ENCODE assay signal across 10 mouse cellular contexts in genomic region chr7:44975117-44975419, GRCm38 (mm10). TPM values are rescaled to one million over a fixed set of nuclear protein-coding genes. Genes with fewer than 3 reads are reported as not detected.
DNase-seq lines count a peak whose midpoint lies in the region; ATAC-seq and TF ChIP-seq lines count a peak whose summit lies in the region.
"Had no signal": no experiment of that assay in that cellular context is flagged by ENCODE, and none has a peak within 500 bp of the region (broad histone marks: within the 10 kb centered on the region; RNA-seq: fewer than 3 reads in every experiment).

No protein-coding gene starts in this region.

- H3K4me1 ChIP-seq in kidney, embryonic 14.5 days (ENCODE audit: control insufficient read depth, insufficient read depth, low read length) = peaks cover 14% of the 10 kb centered on the region; the same call in 1 of the 2 replicates
- peaks cover 9% of the 10 kb centered on the region; the same call in 1 of the 2 replicates for H3K4me1 ChIP-seq in kidney, adult 2 months (ENCODE audit: control insufficient read depth, insufficient read depth, low read length)
- H3K4me1 ChIP-seq in embryonic facial prominence, embryonic 15.5 days = peaks cover 36% of the 10 kb centered on the region
- H3K4me1 ChIP-seq in hindbrain, postnatal 0 days (ENCODE audit: insufficient read depth, low read length) = peaks cover 17% of the 10 kb centered on the region; the same call in 1 of the 2 replicates
- peaks cover 41% of the 10 kb centered on the region for H3K4me1 ChIP-seq in midbrain, embryonic 15.5 days

- peak overlapping the region; percentile 7; the same call in 1 of the 2 replicates for H3K4me3 ChIP-seq in kidney, embryonic 14.5 days (ENCODE audit: low read length)
- no peak overlapping the region for H3K4me3 ChIP-seq in kidney, adult 2 months (ENCODE audit: insufficient read depth, low read depth, low read length)
- peak overlapping the region; percentile 59 for H3K4me3 ChIP-seq in embryonic facial prominence, embryonic 15.5 days (replicated peaks)
- no peak overlapping the region for H3K4me3 ChIP-seq in hindbrain, postnatal 0 days (ENCODE audit: low read length)
- H3K4me3 ChIP-seq in midbrain, embryonic 15.5 days = peak overlapping the region; percentile 47; the same call in 1 of the 2 replicates

- no peak for DNase-seq in kidney, adult 2 months
- DNase-seq in hindbrain, postnatal 0 days (ENCODE audit: low spot score) = no peak
- no peak for DNase-seq in ovary, postnatal 14 days (ENCODE audit: low spot score)
- DNase-seq in layer of hippocampus, postnatal 36 days = no peak
- DNase-seq in right cerebral cortex, postnatal 14 days = no peak

- H3K27me3 ChIP-seq in kidney, embryonic 14.5 days (ENCODE audit: control insufficient read depth, insufficient read depth, low read length) = no peaks in the 10 kb centered on the region
- no peaks in the 10 kb centered on the region for H3K27me3 ChIP-seq in kidney, adult 2 months (replicated peaks; ENCODE audit: control insufficient read depth, insufficient read depth, low read length)
- H3K27me3 ChIP-seq in embryonic facial prominence, embryonic 15.5 days = no peaks in the 10 kb centered on the region
- H3K27me3 ChIP-seq in hindbrain, postnatal 0 days (ENCODE audit: insufficient read depth, low read length) = no peaks in the 10 kb centered on the region
- no peaks in the 10 kb centered on the region for H3K27me3 ChIP-seq in midbrain, embryonic 15.5 days (replicated peaks)

- no peaks in the 10 kb centered on the region for H3K9me3 ChIP-seq in kidney, embryonic 14.5 days (ENCODE audit: control insufficient read depth, low read length)
- H3K9me3 ChIP-seq in embryonic facial prominence, embryonic 15.5 days (replicated peaks) = no peaks in the 10 kb centered on the region
- H3K9me3 ChIP-seq in hindbrain, postnatal 0 days (ENCODE audit: low read length) = no peaks in the 10 kb centered on the region
- H3K9me3 ChIP-seq in midbrain, embryonic 15.5 days = no peaks in the 10 kb centered on the region
- H3K9me3 ChIP-seq: G1E had no signal

- peak overlapping the region; percentile 49; the same call in 1 of the 2 replicates for H3K4me2 ChIP-seq in kidney, embryonic 14.5 days (replicated peaks; ENCODE audit: low read depth, low read length)
- H3K4me2 ChIP-seq in embryonic facial prominence, embryonic 15.5 days (replicated peaks) = peak overlapping the region; percentile 76
- H3K4me2 ChIP-seq in hindbrain, postnatal 0 days (ENCODE audit: low read depth, low read length) = peak overlapping the region; percentile 65
- peak overlapping the region; percentile 84 for H3K4me2 ChIP-seq in midbrain, embryonic 15.5 days

- H3K27ac ChIP-seq in kidney, embryonic 14.5 days (ENCODE audit: low read depth, low read length) = peak overlapping the region; percentile 59
- H3K27ac ChIP-seq in kidney, adult 2 months (ENCODE audit: insufficient read depth, low read depth, low read length) = no peak overlapping the region
- peak overlapping the region; percentile 93 for H3K27ac ChIP-seq in embryonic facial prominence, embryonic 15.5 days (replicated peaks)
- peak overlapping the region; percentile 82 for H3K27ac ChIP-seq in hindbrain, postnatal 0 days
- peak overlapping the region; percentile 89 for H3K27ac ChIP-seq in midbrain, embryonic 15.5 days

- WGBS in kidney, embryonic 14.5 days = 22% methylated on average over 6 of the region's 6 CpGs
- 29% methylated on average over 6 of the region's 6 CpGs for WGBS in kidney, adult 2 months
- WGBS in embryonic facial prominence, embryonic 15.5 days = 26% methylated on average over 6 of the region's 6 CpGs
- 20% methylated on average over 6 of the region's 6 CpGs for WGBS in hindbrain, postnatal 0 days
- WGBS in midbrain, embryonic 15.5 days = 21% methylated on average over 6 of the region's 6 CpGs

- no peak for TF ChIP-seq POLR2A in kidney, adult 2 months (IDR thresholded peaks at IDR 0.05; ENCODE audit: low read depth, low read length)

- no peak for ATAC-seq in kidney, embryonic 14.5 days (ENCODE audit: low FRiP score, low TSS enrichment)
- ATAC-seq in embryonic facial prominence, embryonic 15.5 days (ENCODE audit: insufficient number of reproducible peaks, low FRiP score, low TSS enrichment, low read depth) = no peak
- no peak for ATAC-seq in hindbrain, postnatal 0 days
- ATAC-seq in midbrain, embryonic 15.5 days (replicated peaks) = no peak

- peak overlapping the region; percentile 25; the same call in 1 of the 2 replicates for H3K9ac ChIP-seq in kidney, embryonic 14.5 days (ENCODE audit: low read depth, low read length)
- H3K9ac ChIP-seq in embryonic facial prominence, embryonic 15.5 days = no peak overlapping the region
- 0 out of 2 replicates have a peak overlapping the region, but pooled peaks have one; percentile 13 for H3K9ac ChIP-seq in hindbrain, postnatal 0 days (replicated peaks; ENCODE audit: low read length)
- 0 out of 2 replicates have a peak overlapping the region, but pooled peaks have one; percentile 14 for H3K9ac ChIP-seq in midbrain, embryonic 15.5 days

- H3K36me3 ChIP-seq in kidney, embryonic 14.5 days (ENCODE audit: control insufficient read depth, insufficient read depth, low read length) = peaks cover 45% of the 10 kb centered on the region
- H3K36me3 ChIP-seq in kidney, adult 2 months (ENCODE audit: control insufficient read depth, insufficient read depth, low read length) = peaks cover 1% of the 10 kb centered on the region
- H3K36me3 ChIP-seq in embryonic facial prominence, embryonic 15.5 days = peaks cover 48% of the 10 kb centered on the region
- peaks cover 33% of the 10 kb centered on the region for H3K36me3 ChIP-seq in hindbrain, postnatal 0 days (ENCODE audit: insufficient read depth, low read length)
- H3K36me3 ChIP-seq in midbrain, embryonic 15.5 days (replicated peaks) = peaks cover 39% of the 10 kb centered on the region

- TF ChIP-seq CTCF in kidney, adult 2 months (conservative IDR thresholded peaks at IDR 0.05; ENCODE audit: insufficient read depth, insufficient read length, low read depth, low read length) = no peak
- TF ChIP-seq CTCF in hindbrain, postnatal 0 days (IDR thresholded peaks at IDR 0.05; ENCODE audit: low read depth) = no peak

RNA-seq across cellular contexts. Expression of gene Cpt1c, which starts 0.4 kb away (rescaled TPM):
- polyA plus RNA-seq in kidney, embryonic 14.5 days (2014; fragmentation: Nextera tagmentation; extraction: Ambion mirVana) = 13.7 and 19.2 TPM in 2 replicates
- polyA plus RNA-seq in kidney, adult 2 months (2012; rRNA removed) = 5.6 and 8.5 TPM in 2 replicates
- polyA plus RNA-seq in embryonic facial prominence, embryonic 15.5 days (2015; fragmentation: Nextera tagmentation; extraction: Ambion mirVana) = 30.0 and 35.8 TPM in 2 replicates
- total RNA-seq in hindbrain, postnatal 0 days (2014; rRNA removed) = 99.4 and 105 TPM in 2 replicates
- polyA plus RNA-seq in hindbrain, postnatal 0 days (2015; fragmentation: Nextera tagmentation; extraction: Ambion mirVana) = 48.7 and 50.7 TPM in 2 replicates
- polyA plus RNA-seq in midbrain, embryonic 15.5 days (2015; fragmentation: Nextera tagmentation; extraction: Ambion mirVana) = 56.5 and 58.2 TPM in 2 replicates
- total RNA-seq in layer of hippocampus, postnatal 36 days (2021) = 100 to 1,000 TPM; 131 to 137 TPM

RNA-seq across cellular contexts. Expression of gene Prmt1, which starts 11.3 kb away (rescaled TPM):
- polyA plus RNA-seq in kidney, embryonic 14.5 days (2014; fragmentation: Nextera tagmentation; extraction: Ambion mirVana) = 258 and 308 TPM in 2 replicates
- 89.9 and 95.4 TPM in 2 replicates for polyA plus RNA-seq in kidney, adult 2 months (2012; rRNA removed)
- polyA plus RNA-seq in embryonic facial prominence, embryonic 15.5 days (2015; fragmentation: Nextera tagmentation; extraction: Ambion mirVana) = 455 and 479 TPM in 2 replicates
- total RNA-seq in hindbrain, postnatal 0 days (2014; rRNA removed) = 215 and 251 TPM in 2 replicates
- 470 and 531 TPM in 2 replicates for polyA plus RNA-seq in hindbrain, postnatal 0 days (2015; fragmentation: Nextera tagmentation; extraction: Ambion mirVana)
- polyA plus RNA-seq in midbrain, embryonic 15.5 days (2015; fragmentation: Nextera tagmentation; extraction: Ambion mirVana) = 697 and 717 TPM in 2 replicates
- total RNA-seq in layer of hippocampus, postnatal 36 days (2021) = 100 to 1,000 TPM; 155 to 168 TPM

RNA-seq across cellular contexts. Expression of gene Irf3, which starts 22.4 kb away (rescaled TPM):
- 66.2 and 81.6 TPM in 2 replicates for polyA plus RNA-seq in kidney, embryonic 14.5 days (2014; fragmentation: Nextera tagmentation; extraction: Ambion mirVana)
- polyA plus RNA-seq in kidney, adult 2 months (2012; rRNA removed) = 105 and 107 TPM in 2 replicates
- 109 and 110 TPM in 2 replicates for polyA plus RNA-seq in embryonic facial prominence, embryonic 15.5 days (2015; fragmentation: Nextera tagmentation; extraction: Ambion mirVana)
- total RNA-seq in hindbrain, postnatal 0 days (2014; rRNA removed) = 42.2 and 48.6 TPM in 2 replicates
- polyA plus RNA-seq in hindbrain, postnatal 0 days (2015; fragmentation: Nextera tagmentation; extraction: Ambion mirVana) = 31.5 and 33.7 TPM in 2 replicates
- polyA plus RNA-seq in midbrain, embryonic 15.5 days (2015; fragmentation: Nextera tagmentation; extraction: Ambion mirVana) = 61.9 and 66.8 TPM in 2 replicates
- 10 to 100 TPM; 45.9 to 51.0 TPM for total RNA-seq in layer of hippocampus, postnatal 36 days (2021)

RNA-seq across cellular contexts. Expression of gene Bcl2l12, which starts 23.4 kb away (rescaled TPM):
- polyA plus RNA-seq in kidney, embryonic 14.5 days (2014; fragmentation: Nextera tagmentation; extraction: Ambion mirVana) = 54.9 and 71.1 TPM in 2 replicates
- 20.0 and 21.4 TPM in 2 replicates for polyA plus RNA-seq in kidney, adult 2 months (2012; rRNA removed)
- 59.1 and 67.7 TPM in 2 replicates for polyA plus RNA-seq in embryonic facial prominence, embryonic 15.5 days (2015; fragmentation: Nextera tagmentation; extraction: Ambion mirVana)
- 7.2 and 15.0 TPM in 2 replicates for total RNA-seq in hindbrain, postnatal 0 days (2014; rRNA removed)
- 13.0 and 13.6 TPM in 2 replicates for polyA plus RNA-seq in hindbrain, postnatal 0 days (2015; fragmentation: Nextera tagmentation; extraction: Ambion mirVana)
- 10.0 and 12.3 TPM in 2 replicates for polyA plus RNA-seq in midbrain, embryonic 15.5 days (2015; fragmentation: Nextera tagmentation; extraction: Ambion mirVana)
- total RNA-seq in layer of hippocampus, postnatal 36 days (2021) = 1 to 10 TPM; 3.0 to 4.1 TPM

RNA-seq across cellular contexts. Expression of gene Tsks, which starts 32.1 kb away (rescaled TPM):
- polyA plus RNA-seq in kidney, embryonic 14.5 days (2014; fragmentation: Nextera tagmentation; extraction: Ambion mirVana) = 0.37 TPM in 1 of 2 replicates, not detected in the other
- 0.11 and 0.65 TPM in 2 replicates for polyA plus RNA-seq in kidney, adult 2 months (2012; rRNA removed)
- 0.23 TPM in 1 of 2 replicates, not detected in the other for polyA plus RNA-seq in embryonic facial prominence, embryonic 15.5 days (2015; fragmentation: Nextera tagmentation; extraction: Ambion mirVana)
- total RNA-seq in hindbrain, postnatal 0 days (2014; rRNA removed) = not detected in 2 replicates
- polyA plus RNA-seq in hindbrain, postnatal 0 days (2015; fragmentation: Nextera tagmentation; extraction: Ambion mirVana) = 0.25 and 0.40 TPM in 2 replicates
- 0.11 and 0.21 TPM in 2 replicates for polyA plus RNA-seq in midbrain, embryonic 15.5 days (2015; fragmentation: Nextera tagmentation; extraction: Ambion mirVana)
- total RNA-seq in layer of hippocampus, postnatal 36 days (2021) = under 1 TPM; 0.87 to 0.88 TPM
- total RNA-seq: G1E; megakaryocyte progenitor cell, adult 5-6 weeks had no signal

Comparison
In these comparisons a context has a peak if more than half of its experiments do, and no peak if none do; other contexts are left out.
1. H3K4me3 ChIP-seq: peak in kidney, embryonic 14.5 days (single experiment), embryonic facial prominence, embryonic 15.5 days (single experiment) and midbrain, embryonic 15.5 days (single experiment); none in kidney, adult 2 months (single experiment) and hindbrain, postnatal 0 days (single experiment).
2. Peak in every context shown above with its lines, with median percentiles within 50 percentile points of each other: H3K4me2 ChIP-seq.